Mouse (Mus musculus): Measurements from ENCODE around the gene D17Wsu92e. TPM values are rescaled to one million over a fixed set of nuclear protein-coding genes. Genes with fewer than 3 reads are reported as not detected.
A peak's percentile ranks its signal among the peaks of the same experiment; 100 is the strongest.

Gene D17Wsu92e
- total RNA-seq, 2 experiments from 2014 or later: 221 to 223 TPM

GRCm38 (mm10) chr17:27751314-27752202 lies 68.9 kb downstream of the D17Wsu92e start:
- DNase-seq (ENCODE audit: low spot score in 2 of 2): peak in 1 of 2 experiments; percentile 44

DNA sequence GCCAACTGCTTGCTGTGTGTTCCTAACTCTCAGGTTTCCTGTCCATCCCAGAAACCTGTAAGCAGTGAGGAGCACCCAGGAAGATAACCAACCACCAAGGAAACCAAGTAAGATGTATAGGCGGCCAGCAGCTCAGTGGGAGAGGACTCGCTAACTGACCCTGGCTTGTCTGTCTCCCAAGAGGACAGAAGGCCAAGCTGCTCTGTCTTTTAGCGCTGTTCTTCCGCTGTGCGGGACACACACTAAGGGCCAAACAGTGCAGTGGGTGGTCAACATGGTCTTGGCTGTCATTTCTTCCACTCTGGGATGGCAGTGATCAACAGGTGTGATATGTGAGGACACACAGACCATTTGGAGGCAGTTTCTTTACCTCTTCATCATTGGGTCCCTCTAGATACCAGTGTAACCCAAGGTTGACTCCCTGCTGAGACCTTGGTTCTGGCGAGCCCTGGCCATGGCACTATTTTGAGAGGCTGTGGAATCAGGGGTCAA lies 70.0 kb downstream of the D17Wsu92e start:
- DNase-seq (ENCODE audit: low spot score in 2 of 2): no peak

DNA sequence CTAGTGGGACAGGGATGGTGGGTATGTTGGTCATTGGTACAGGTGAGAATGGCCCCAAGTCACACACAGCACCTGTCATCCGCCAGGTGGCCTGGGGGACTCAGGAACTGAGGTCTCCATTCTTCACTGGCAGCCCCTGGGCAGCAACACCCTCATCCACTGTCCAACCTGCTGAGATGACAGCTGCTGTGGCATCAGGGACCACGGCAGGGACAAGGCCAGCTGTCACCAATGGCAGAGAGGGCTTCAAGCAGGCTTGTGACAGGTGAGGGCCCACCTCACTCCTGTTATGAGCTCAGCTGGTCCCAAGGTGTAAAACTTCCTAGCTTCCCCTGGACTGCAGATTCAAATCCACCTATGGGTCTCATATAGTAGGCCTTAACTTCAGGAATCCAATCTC lies 72.3 kb downstream of the D17Wsu92e start:
- DNase-seq (ENCODE audit: low spot score in 2 of 2): no peak

DNA sequence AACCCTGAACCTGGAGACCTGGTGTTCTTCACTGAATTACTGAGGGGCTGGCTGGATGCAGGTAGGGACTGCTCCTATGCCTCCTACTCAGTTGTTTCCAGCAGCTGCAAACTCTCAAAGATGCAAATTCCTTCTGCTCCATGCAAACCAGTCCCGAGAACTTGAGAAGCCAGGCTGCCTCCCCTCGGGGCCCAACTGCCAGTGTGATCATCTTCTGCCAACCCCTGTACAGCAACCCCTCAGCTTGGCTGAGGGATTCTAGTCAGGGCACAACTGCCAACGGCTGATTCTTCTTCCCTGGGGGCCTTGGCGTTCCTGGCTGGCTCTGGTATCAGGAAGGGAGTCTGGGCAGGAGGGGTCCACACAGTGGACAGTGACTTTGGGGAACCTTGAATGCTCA lies 74.0 kb downstream of the D17Wsu92e start:
- no peak for DNase-seq (ENCODE audit: low spot score in 2 of 2)

DNA sequence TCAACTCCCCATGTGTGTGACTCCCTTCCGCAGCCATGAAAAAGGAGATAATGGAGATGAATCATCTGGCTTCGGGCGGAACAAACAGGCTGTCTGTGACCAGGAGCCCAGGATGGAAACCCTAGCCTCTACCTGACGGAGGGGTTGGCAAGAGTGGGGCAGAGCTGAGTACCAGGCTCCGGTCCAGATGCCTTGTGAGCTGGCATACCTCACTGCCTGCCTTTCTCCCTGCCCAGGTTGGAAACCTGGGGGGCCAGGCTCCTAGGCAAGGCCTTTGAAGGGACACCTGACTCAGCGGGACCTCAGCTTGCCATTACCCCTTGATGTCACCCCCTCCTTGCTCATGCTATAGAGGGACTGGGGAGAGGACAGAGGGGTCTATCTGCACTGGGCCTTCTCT lies 79.5 kb downstream of the D17Wsu92e start:
- no peak for DNase-seq (ENCODE audit: low spot score in 2 of 2)

- no peak for DNase-seq (ENCODE audit: low spot score in 2 of 2)
Observed at GRCm38 (mm10) chr17:27734344-27735073, 85.9 kb downstream of the D17Wsu92e start.

DNA sequence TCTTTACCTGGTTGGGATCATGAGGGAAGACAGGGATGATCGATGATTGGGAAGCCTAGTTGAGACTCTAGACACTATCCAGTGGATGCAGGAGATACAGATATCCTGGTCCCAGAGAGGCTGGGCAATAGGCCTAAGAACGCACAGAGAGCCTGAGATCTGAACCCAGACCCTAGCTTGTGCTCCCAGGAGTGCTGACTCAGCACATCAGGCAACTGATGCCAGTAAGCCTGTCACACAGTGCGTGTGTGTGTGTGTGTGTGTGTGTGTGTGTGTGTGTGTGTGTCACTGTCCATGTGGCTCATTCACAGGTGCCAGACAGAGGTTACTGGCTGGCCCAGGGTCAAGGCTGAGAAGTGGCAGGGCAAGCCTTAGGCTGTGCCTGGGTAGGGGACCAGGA lies 87.8 kb downstream of the D17Wsu92e start:
- DNase-seq (ENCODE audit: low spot score in 2 of 2): no peak

- no peak for DNase-seq (ENCODE audit: low spot score in 2 of 2)
Observed at GRCm38 (mm10) chr17:27732152-27732551, 88.3 kb downstream of the D17Wsu92e start.

DNA sequence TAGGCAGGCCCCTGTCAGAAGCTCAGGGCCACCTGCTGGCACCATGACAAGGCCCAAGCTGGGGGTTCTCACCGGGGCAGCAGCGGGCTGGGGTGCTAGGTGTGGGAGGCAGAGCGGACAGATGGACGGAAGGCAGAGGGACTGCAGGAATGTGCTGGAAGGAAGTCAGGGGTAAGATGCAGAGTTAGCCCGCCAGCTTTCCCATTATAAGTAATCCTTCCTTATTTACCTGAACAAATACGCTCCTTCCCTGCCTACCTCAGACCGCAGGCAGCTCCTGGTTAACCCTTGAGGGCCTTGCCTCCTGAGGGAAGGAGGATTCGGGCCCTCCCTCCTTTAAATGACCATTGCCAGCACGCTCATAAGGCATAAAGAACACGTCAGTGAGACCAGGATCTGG lies 91.7 kb downstream of the D17Wsu92e start, which contains the start of gene Spdef:
Gene Spdef, minus strand, starts transcription at position 186 of the 400 bp plus-strand sequence.
- no peak for DNase-seq (ENCODE audit: low spot score in 2 of 2)

- no peak for DNase-seq (ENCODE audit: low spot score in 2 of 2)
Observed at GRCm38 (mm10) chr17:27726527-27726926, 93.9 kb downstream of the D17Wsu92e start.

DNA sequence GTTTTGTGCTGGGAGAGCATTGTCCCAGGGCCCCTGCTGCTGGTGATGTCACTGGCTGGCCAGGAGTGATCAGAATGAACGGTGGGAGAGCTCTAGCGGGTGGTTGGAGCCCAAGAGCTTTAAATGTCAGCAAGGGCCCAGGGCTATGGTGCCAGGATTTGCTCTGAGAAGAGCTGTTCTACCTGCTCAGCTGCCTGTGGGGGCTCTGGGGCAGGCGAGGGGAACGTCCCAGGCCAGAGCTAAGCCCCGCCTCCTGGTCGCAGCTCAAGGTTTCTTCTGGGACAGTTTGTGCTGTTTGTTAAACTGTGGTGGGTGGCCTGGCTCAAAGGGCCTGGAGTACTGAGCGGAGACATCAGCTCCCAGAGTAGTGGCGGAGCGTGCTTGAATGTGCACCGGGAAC lies 95.0 kb downstream of the D17Wsu92e start:
- no peak for DNase-seq (ENCODE audit: low spot score in 2 of 2)

DNA sequence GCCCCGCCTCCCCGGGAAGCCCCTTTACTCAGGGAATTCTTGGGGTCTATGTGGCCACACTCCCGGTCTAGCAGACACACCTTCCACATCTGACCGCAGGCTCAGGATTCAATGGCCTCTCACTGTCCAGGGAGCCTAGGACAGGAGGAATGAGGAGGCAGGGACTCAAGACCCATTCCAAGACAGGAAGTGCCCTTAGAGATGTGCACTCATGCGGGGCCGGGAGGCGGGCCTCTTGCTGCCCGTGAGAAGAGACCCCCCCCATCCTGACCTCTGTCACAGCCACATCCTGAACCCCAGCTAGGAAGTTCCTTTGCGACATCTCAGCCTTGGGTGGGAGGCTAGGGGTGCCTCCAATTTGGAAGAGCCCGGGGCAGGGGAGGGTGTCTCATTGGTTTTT lies 95.4 kb downstream of the D17Wsu92e start:
- DNase-seq (ENCODE audit: low spot score in 2 of 2): no peak

- no peak for DNase-seq (ENCODE audit: low spot score in 2 of 2)
Observed at GRCm38 (mm10) chr17:27724327-27724726, 96.1 kb downstream of the D17Wsu92e start.

GRCm38 (mm10) chr17:27721125-27721664 lies 99.3 kb downstream of the D17Wsu92e start:
- no peak for DNase-seq (ENCODE audit: low spot score in 2 of 2)

GRCm38 (mm10) chr17:27720326-27720725 lies 100.1 kb downstream of the D17Wsu92e start:
- no peak for DNase-seq (ENCODE audit: low spot score in 2 of 2)

GRCm38 (mm10) chr17:27719663-27720062 lies 100.8 kb downstream of the D17Wsu92e start:
- DNase-seq (ENCODE audit: low spot score in 2 of 2): no peak

DNA sequence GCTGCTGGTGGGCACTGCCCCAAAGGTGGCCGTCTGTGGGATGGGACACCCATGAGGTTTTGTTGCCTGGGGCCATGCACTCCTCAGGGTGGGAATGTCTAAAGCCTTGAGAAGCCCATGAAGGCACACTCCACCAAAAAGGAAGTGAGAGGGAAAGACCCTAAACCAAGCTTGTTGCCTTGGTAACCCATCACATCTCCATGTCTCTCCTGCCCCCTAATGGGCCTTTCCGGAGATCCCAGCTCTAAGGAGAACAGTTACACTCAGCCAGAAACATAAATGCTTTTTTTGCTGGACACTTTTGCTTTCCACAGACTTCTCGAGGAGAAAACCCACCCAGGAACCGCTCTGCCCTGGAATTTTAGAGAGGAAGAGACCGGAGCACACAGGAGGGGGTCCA lies 102.2 kb downstream of the D17Wsu92e start:
- no peak for DNase-seq (ENCODE audit: low spot score in 2 of 2)

- DNase-seq (ENCODE audit: low spot score in 2 of 2): no peak
Observed at GRCm38 (mm10) chr17:27716804-27717203, 103.6 kb downstream of the D17Wsu92e start.

- DNase-seq (ENCODE audit: low spot score in 2 of 2): no peak
Observed at GRCm38 (mm10) chr17:27712832-27713231, 107.6 kb downstream of the D17Wsu92e start.

GRCm38 (mm10) chr17:27709650-27710049 lies 110.8 kb downstream of the D17Wsu92e start:
- DNase-seq (ENCODE audit: low spot score in 2 of 2): no peak

DNA sequence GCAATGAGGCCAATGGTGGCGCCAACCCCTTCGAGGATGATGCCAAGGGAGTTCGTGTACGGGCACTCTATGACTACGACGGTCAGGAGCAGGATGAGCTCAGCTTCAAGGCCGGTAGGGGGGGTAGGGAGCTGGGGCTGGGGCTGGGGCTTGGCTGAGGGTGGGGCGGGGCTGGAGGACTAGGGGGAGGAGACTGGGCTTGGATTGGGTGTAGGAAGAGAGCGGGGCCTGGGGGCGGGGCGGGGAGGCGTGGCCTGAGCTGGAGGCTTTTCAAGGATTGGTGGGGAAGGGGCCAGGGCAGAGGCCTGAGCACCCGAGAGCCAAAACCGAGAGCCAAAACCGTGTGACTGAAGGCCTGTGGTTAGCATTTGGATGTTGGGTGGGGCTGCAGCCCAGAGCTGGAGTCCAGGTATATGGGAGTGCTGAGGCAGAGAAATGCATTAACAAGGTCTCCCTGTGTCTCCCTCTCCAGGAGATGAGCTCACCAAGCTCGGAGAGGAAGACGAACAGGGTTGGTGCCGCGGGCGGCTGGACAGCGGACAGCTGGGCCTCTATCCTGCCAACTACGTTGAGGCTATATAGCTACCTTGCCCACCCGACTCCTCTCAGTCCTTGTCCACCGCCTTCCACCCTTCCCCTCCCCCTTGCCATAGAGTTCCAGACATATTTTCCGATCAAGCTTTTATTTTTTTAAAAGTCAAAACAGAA lies 112.3 kb downstream of the D17Wsu92e start:
- DNase-seq (ENCODE audit: low spot score in 2 of 2): no peak
